Mouse (Mus musculus) right cerebral cortex, adult 2 months (tissue): Measurements from ENCODE around the gene Tcte2.
A peak's percentile ranks its signal among the peaks of the same experiment; 100 is the strongest.

Source experiments
- DNase-seq, 2 experiments: peaks; one replicate each; pipeline ENCODE4 v3.0.0; 2021 to 2022; ENCODE audit warnings: low spot score in 2 of 2

Gene Tcte2

GRCm38 (mm10) chr17:13745373-13745772 lies 16.3 kb downstream of the Tcte2 start:
- no peak for DNase-seq

- no peak for DNase-seq
Measured at GRCm38 (mm10) chr17:13744824-13745223, 16.8 kb downstream of the Tcte2 start.

GRCm38 (mm10) chr17:13744219-13744618 lies 17.4 kb downstream of the Tcte2 start:
- no peak for DNase-seq

GRCm38 (mm10) chr17:13743709-13744079 lies 17.9 kb downstream of the Tcte2 start:
- no peak for DNase-seq

GRCm38 (mm10) chr17:13742941-13743708 lies 18.5 kb downstream of the Tcte2 start:
- no peak for DNase-seq

GRCm38 (mm10) chr17:13742334-13742733 lies 19.3 kb downstream of the Tcte2 start:
- no peak for DNase-seq

GRCm38 (mm10) chr17:13741611-13742010 lies 20.0 kb downstream of the Tcte2 start:
- DNase-seq, result no peak

GRCm38 (mm10) chr17:13740796-13741195 lies 20.8 kb downstream of the Tcte2 start:
- no peak for DNase-seq

- DNase-seq, result no peak
Measured at GRCm38 (mm10) chr17:13739981-13740380, 21.6 kb downstream of the Tcte2 start.

GRCm38 (mm10) chr17:13738916-13739315 lies 22.7 kb downstream of the Tcte2 start:
- no peak for DNase-seq

- DNase-seq, result no peak
Measured at GRCm38 (mm10) chr17:13738121-13738776, 23.4 kb downstream of the Tcte2 start.

- DNase-seq, result peak in 1 of 2 experiments; percentile 14
Measured at GRCm38 (mm10) chr17:13737336-13737735, 24.3 kb downstream of the Tcte2 start.

- no peak for DNase-seq
Measured at GRCm38 (mm10) chr17:13735803-13736282, 25.8 kb downstream of the Tcte2 start.

GRCm38 (mm10) chr17:13735057-13735456 lies 26.6 kb downstream of the Tcte2 start:
- no peak for DNase-seq

- no peak for DNase-seq
Measured at GRCm38 (mm10) chr17:13733971-13734370, 27.7 kb downstream of the Tcte2 start.

GRCm38 (mm10) chr17:13732685-13733084 lies 28.9 kb downstream of the Tcte2 start:
- DNase-seq, result no peak

GRCm38 (mm10) chr17:13731727-13732112 lies 29.9 kb downstream of the Tcte2 start:
- DNase-seq, result no peak

- DNase-seq, result no peak
Measured at GRCm38 (mm10) chr17:13730980-13731726, 30.5 kb downstream of the Tcte2 start.

- peak in 1 of 2 experiments; percentile 31 for DNase-seq
Measured at GRCm38 (mm10) chr17:13726832-13727355, 34.7 kb downstream of the Tcte2 start.

- DNase-seq, result no peak
Measured at GRCm38 (mm10) chr17:13725004-13725550, 36.5 kb downstream of the Tcte2 start.

- no peak for DNase-seq
Measured at GRCm38 (mm10) chr17:13722434-13722833, 39.2 kb downstream of the Tcte2 start.

- no peak for DNase-seq
Measured at GRCm38 (mm10) chr17:13721372-13721771, 40.3 kb downstream of the Tcte2 start.
